Mouse (Mus musculus) kidney, postnatal 0 days (tissue): ENCODE data around the gene Clptm1l. TPM values are rescaled to one million over a fixed set of nuclear protein-coding genes. Genes with fewer than 3 reads are reported as not detected.

Experiments used
- ATAC-seq: fragments of 200-750 bp; cut with Nextera tagmentation; replicated peaks from 2 replicates; pipeline ENCODE4 v1.8.0; 2017; ENCODE audit warnings: low read depth, moderate number of reproducible peaks, moderate TSS enrichment, moderate library complexity; ENCODE audit not compliant: low FRiP score
- DNase-seq: peaks from one replicate; pipeline ENCODE4 v3.0.0-alpha.2; 2016; ENCODE audit warnings: low spot score
- H3K27ac ChIP-seq: fragments of 300-500 bp; sonication (generic); 2 replicates; pipeline ENCODE4 v1.5.1; 2014; ENCODE audit warnings: mild to moderate bottlenecking
- H3K27me3 ChIP-seq: fragments of 300-500 bp; sonication (generic); 2 replicates; pipeline ENCODE4 v1.6.1; 2014; ENCODE audit warnings: low read length, mixed read lengths; ENCODE audit not compliant: insufficient read depth
- H3K36me3 ChIP-seq: fragments of 300-500 bp; sonication (generic); 2 replicates; pipeline ENCODE4 v1.6.1; 2014; ENCODE audit warnings: low read length, mixed read lengths; ENCODE audit not compliant: insufficient read depth
- H3K4me1 ChIP-seq: fragments of 300-500 bp; sonication (generic); replicated peaks from 2 replicates; pipeline ENCODE4 v1.6.1; 2014; ENCODE audit warnings: antibody characterized with exemption, low read length, mixed read lengths; ENCODE audit not compliant: insufficient read depth
- H3K4me2 ChIP-seq: fragments of 300-500 bp; sonication (generic); 2 replicates; pipeline ENCODE4 v1.6.1; 2014; ENCODE audit warnings: mild to moderate bottlenecking, low read length, moderate library complexity, mixed read lengths
- H3K4me3 ChIP-seq: fragments of 300-500 bp; sonication (generic); replicated peaks from 2 replicates; pipeline ENCODE4 v1.5.1; 2014; ENCODE audit warnings: low read depth, low read length
- H3K9ac ChIP-seq: fragments of 300-500 bp; sonication (generic); 2 replicates; pipeline ENCODE4 v1.6.1; 2014; ENCODE audit warnings: low read depth, low read length
- H3K9me3 ChIP-seq: fragments of 300-500 bp; sonication (generic); replicated peaks from 2 replicates; pipeline ENCODE4 v1.6.1; 2016; ENCODE audit warnings: low read length, inconsistent platforms, mixed read lengths
- CTCF ChIP-seq: IDR thresholded peaks from 2 replicates; pipeline ENCODE4 v1.5.1; 2016; ENCODE audit warnings: antibody characterized with exemption, low read depth, mild to moderate bottlenecking, moderate library complexity
- WGBS: fragments of 180-500 bp; shearing (Covaris S2); extraction: QIAGEN DNeasy Blood & Tissue Kit; methylation state at CpG from one replicate; pipeline ENCODE4 v1.1.7; 2014; 5-methylcytosine and 5-hydroxymethylcytosine counted together
- polyA plus RNA-seq: library from polyadenylated mRNA; unstranded; fragments of >200 nt; fragmentation: Nextera tagmentation; extraction: Ambion mirVana; gene quantifications from 2 replicates; pipeline ENCODE4 v1.2.1, GENCODE M21; 2015

Clptm1l gene
- 123 and 129 TPM in 2 replicates for polyA plus RNA-seq

GRCm38 (mm10) chr13:73603522-73604155 is at the start of gene Clptm1l:
TSS of gene Clptm1l (plus strand) at chr13:73604006.
- H3K4me3 ChIP-seq = peak within 1 kb of the TSS; percentile 77
- H3K27me3 ChIP-seq = no peaks in the 10 kb centered on the region
- peak within 1 kb of the TSS; percentile 88 for H3K9ac ChIP-seq
- WGBS = under 1% methylated on average over 47 of the region's 53 CpGs
- 0 out of 2 replicates have a peak, but pooled peaks have one; percentile 3 for TF ChIP-seq CTCF
- DNase-seq (peak; percentile 96), ATAC-seq (peak; percentile 98)
- H3K4me1 ChIP-seq = peaks cover 12% of the 10 kb centered on the region; the same call in 1 of the 2 replicates
- H3K36me3 ChIP-seq = 0 out of 2 replicates have a peak, but pooled peaks cover 3% of the 10 kb centered on the region
- peak within 1 kb of the TSS; percentile 85 for H3K27ac ChIP-seq
- no peaks in the 10 kb centered on the region for H3K9me3 ChIP-seq
- peak within 1 kb of the TSS; percentile 98 for H3K4me2 ChIP-seq

DNA sequence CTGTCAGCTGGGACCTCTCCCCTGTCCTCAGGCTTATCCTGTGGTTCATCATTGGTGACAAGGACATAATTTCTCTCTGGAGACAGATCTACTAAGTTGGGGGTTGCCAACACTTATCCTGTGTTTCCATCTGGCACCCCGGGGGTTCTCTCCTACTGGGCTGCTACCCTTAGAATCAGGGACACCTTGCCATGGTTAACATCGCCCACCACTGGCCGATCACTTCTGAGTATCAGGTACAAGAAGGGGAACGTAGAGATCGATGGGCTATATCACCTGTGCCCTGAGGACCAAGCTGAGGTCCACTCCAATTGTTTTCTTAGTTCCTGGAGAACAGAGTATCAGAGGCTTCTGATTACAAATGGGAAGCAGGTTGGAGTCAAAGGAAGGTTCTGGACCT is 39.6 kb upstream of the Clptm1l start:
- H3K36me3 ChIP-seq = no peaks in the 10 kb centered on the region
- TF ChIP-seq CTCF = no peak
- no peak overlapping the region for H3K9ac ChIP-seq
- 86% methylated on average over 5 of the region's 5 CpGs for WGBS
- DNase-seq (no peak), ATAC-seq (no peak)
- H3K27me3 ChIP-seq = no peaks in the 10 kb centered on the region
- no peak overlapping the region for H3K4me3 ChIP-seq
- H3K4me1 ChIP-seq = no peaks in the 10 kb centered on the region
- H3K9me3 ChIP-seq = no peaks in the 10 kb centered on the region
- no peak overlapping the region for H3K27ac ChIP-seq
- H3K4me2 ChIP-seq = no peak overlapping the region

- Histone ChIP-seq H3K9ac (no peak overlapping the region), H3K9me3 (no peaks in the 10 kb centered on the region), H3K4me1 (no peaks in the 10 kb centered on the region), H3K27me3 (no peaks in the 10 kb centered on the region), H3K4me2 (no peak overlapping the region), H3K4me3 (no peak overlapping the region), H3K27ac (no peak overlapping the region), H3K36me3 (no peaks in the 10 kb centered on the region)
- TF ChIP-seq CTCF = no peak
- DNase-seq (no peak), ATAC-seq (no peak)
These were observed 28.8 kb upstream of the Clptm1l start for GRCm38 (mm10) chr13:73575051-73575450.

GRCm38 (mm10) chr13:73577277-73577676 is 26.5 kb upstream of the Clptm1l start:
- Histone ChIP-seq H3K4me3 (no peak overlapping the region), H3K9me3 (no peaks in the 10 kb centered on the region), H3K4me2 (no peak overlapping the region), H3K4me1 (no peaks in the 10 kb centered on the region), H3K27me3 (no peaks in the 10 kb centered on the region), H3K36me3 (no peaks in the 10 kb centered on the region), H3K9ac (no peak overlapping the region), H3K27ac (no peak overlapping the region)
- DNase-seq (peak; percentile 28), ATAC-seq (no peak)
- WGBS = 34% methylated on average over 2 of the region's 2 CpGs
- TF ChIP-seq CTCF = no peak

DNA sequence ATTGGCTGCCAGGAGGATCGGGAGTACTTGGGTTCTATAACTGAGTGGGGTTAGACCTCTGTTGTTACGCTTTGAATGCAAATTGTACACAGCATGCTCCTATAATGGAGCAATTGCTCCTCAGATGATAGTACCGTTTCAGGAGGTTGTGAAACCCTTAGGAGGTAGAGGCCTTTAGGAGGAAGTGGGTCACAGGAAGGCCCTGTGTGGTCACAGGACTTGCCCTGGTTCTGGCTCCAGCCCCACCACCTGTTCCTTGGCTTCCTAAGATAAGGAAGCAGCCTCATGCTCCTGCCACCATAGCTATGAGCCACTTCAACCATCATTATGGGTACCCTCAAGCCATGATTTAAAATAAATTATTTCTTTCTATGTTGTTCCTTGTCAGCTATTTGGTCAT is 12.3 kb upstream of the Clptm1l start:
- no peak for ATAC-seq
- no peak overlapping the region for H3K4me3 ChIP-seq
- no peaks in the 10 kb centered on the region for H3K9me3 ChIP-seq
- no peaks in the 10 kb centered on the region for H3K4me1 ChIP-seq
- H3K27me3 ChIP-seq = no peaks in the 10 kb centered on the region
- no peaks in the 10 kb centered on the region for H3K36me3 ChIP-seq
- no peak overlapping the region for H3K27ac ChIP-seq
- H3K9ac ChIP-seq = no peak overlapping the region
- no peak for DNase-seq
- no peak overlapping the region for H3K4me2 ChIP-seq
- no peak for TF ChIP-seq CTCF
- WGBS = 81% methylated on average over 3 of the region's 3 CpGs

DNA sequence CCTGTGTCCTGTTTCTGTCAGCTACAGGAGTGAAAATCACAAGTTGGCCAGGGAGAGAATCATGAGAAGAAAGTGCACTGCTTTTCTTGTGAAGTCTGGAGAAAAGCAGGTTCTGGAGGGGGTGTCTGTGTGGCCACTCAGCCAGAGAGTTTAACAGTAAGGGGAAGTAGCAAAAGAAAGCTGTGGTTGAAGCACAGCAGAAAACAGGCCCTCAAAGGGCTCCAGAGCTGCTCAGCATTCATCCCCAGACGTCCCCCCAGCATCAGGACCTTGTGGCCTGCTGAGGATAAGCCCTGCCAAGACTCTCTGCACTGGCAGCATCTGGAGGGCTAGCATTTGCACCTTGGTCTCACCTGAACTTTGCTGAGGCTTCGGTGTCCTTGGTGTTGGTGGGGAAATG is 11.3 kb upstream of the Clptm1l start:
- no peak overlapping the region for H3K4me3 ChIP-seq
- no peak for TF ChIP-seq CTCF
- H3K4me1 ChIP-seq = no peaks in the 10 kb centered on the region
- no peaks in the 10 kb centered on the region for H3K27me3 ChIP-seq
- H3K4me2 ChIP-seq = no peak overlapping the region
- no peak for DNase-seq
- ATAC-seq = no peak
- H3K9me3 ChIP-seq = no peaks in the 10 kb centered on the region
- H3K36me3 ChIP-seq = no peaks in the 10 kb centered on the region
- H3K9ac ChIP-seq = no peak overlapping the region
- H3K27ac ChIP-seq = no peak overlapping the region
- WGBS = 37% methylated on average over 2 of the region's 2 CpGs

DNA sequence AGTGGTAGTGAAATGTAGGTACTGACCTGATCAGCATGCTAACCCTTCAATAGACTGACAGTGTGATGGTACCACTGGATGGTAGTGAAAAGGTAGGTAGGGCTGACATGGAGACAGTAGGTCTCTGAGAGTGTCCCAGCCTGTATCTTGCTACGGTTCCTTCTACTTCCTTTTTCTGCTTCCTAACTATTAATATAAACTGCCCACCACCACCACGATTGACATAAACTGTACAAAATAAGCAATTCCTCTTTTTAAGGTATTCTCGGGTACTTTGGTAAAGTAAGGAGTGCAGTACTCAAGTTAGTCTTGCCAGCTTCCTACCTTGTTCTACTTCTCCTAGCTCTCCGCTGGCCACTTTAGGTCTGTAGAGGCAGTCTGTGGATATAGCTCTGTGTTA is 7.5 kb upstream of the Clptm1l start:
- H3K4me3 ChIP-seq = no peak overlapping the region
- no peaks in the 10 kb centered on the region for H3K4me1 ChIP-seq
- ATAC-seq (no peak), DNase-seq (no peak)
- H3K27me3 ChIP-seq = no peaks in the 10 kb centered on the region
- 83% methylated on average over 4 of the region's 4 CpGs for WGBS
- no peak overlapping the region for H3K4me2 ChIP-seq
- no peak overlapping the region for H3K9ac ChIP-seq
- H3K36me3 ChIP-seq = no peaks in the 10 kb centered on the region
- no peak overlapping the region for H3K27ac ChIP-seq
- no peak for TF ChIP-seq CTCF
- H3K9me3 ChIP-seq = no peaks in the 10 kb centered on the region
